Mouse (Mus musculus) forebrain, postnatal 0 days (tissue): ENCODE measurements around the gene Bod1l. TPM values are rescaled to one million over a fixed set of nuclear protein-coding genes. Genes with fewer than 3 reads are reported as not detected.
A peak's percentile ranks its signal among the peaks of the same experiment; 100 is the strongest.

ENCODE experiments used
- ATAC-seq: fragments of 200-750 bp; cut with Nextera tagmentation; 2 replicates; pipeline ENCODE4 v1.8.0; 2017; ENCODE audit warnings: mild to moderate bottlenecking, moderate library complexity
- DNase-seq: peaks from one replicate; pipeline ENCODE4 v3.0.0-alpha.2; 2015
- H3K27ac ChIP-seq: fragments of 300-500 bp; sonication (generic); 2 replicates; pipeline ENCODE4 v1.5.1; 2014; ENCODE audit warnings: low read depth, mild to moderate bottlenecking, antibody characterized with exemption, low read length, moderate library complexity, mixed read lengths
- H3K27me3 ChIP-seq: fragments of 300-500 bp; sonication (generic); 2 replicates; pipeline ENCODE4 v1.6.1; 2014; ENCODE audit warnings: mild to moderate bottlenecking, low read length, mixed read lengths; ENCODE audit not compliant: insufficient read depth
- H3K36me3 ChIP-seq: fragments of 300-500 bp; sonication (generic); 2 replicates; pipeline ENCODE4 v1.6.1; 2014; ENCODE audit warnings: mild to moderate bottlenecking, moderate library complexity; ENCODE audit not compliant: insufficient read depth
- H3K4me1 ChIP-seq: fragments of 300-500 bp; sonication (generic); 2 replicates; pipeline ENCODE4 v1.6.1; 2014; ENCODE audit warnings: antibody characterized with exemption; ENCODE audit not compliant: insufficient read depth
- H3K4me2 ChIP-seq: fragments of 300-500 bp; sonication (generic); 2 replicates; pipeline ENCODE4 v1.6.1; 2014; ENCODE audit warnings: low read depth, mild to moderate bottlenecking, moderate library complexity
- H3K4me3 ChIP-seq: fragments of 300-500 bp; sonication (generic); 2 replicates; pipeline ENCODE4 v1.5.1; 2014; ENCODE audit warnings: low read depth, low read length, mixed read lengths
- H3K9ac ChIP-seq: fragments of 300-500 bp; sonication (generic); 2 replicates; pipeline ENCODE4 v1.6.1; 2014; ENCODE audit warnings: mild to moderate bottlenecking
- H3K9me3 ChIP-seq: fragments of 300-500 bp; sonication (generic); 2 replicates; pipeline ENCODE4 v1.6.1; 2016; ENCODE audit warnings: low read length
- CTCF ChIP-seq: sonication (generic); IDR thresholded peaks from 2 replicates; pipeline ENCODE4 v1.5.1; 2016; ENCODE audit warnings: antibody characterized with exemption, control low read depth, low read depth
- WGBS: fragments of 180-500 bp; shearing (Covaris S2); extraction: QIAGEN DNeasy Blood & Tissue Kit; methylation state at CpG from one replicate; pipeline ENCODE4 v1.1.7; 2014; 5-methylcytosine and 5-hydroxymethylcytosine counted together
- polyA plus RNA-seq: library from polyadenylated mRNA; unstranded; fragments of >200 nt; fragmentation: Nextera tagmentation; extraction: Ambion mirVana; gene quantifications from 2 replicates; pipeline ENCODE4 v1.2.1, GENCODE M21; 2015
- total RNA-seq: library from RNA; depleted of rRNA; stranded (reverse); fragments of >200 nt; gene quantifications from 2 replicates; pipeline ENCODE4 v1.2.3, GENCODE M21; 2014

Bod1l gene
- total and polyA plus RNA-seq, 2 experiments from 2014 or later = 23.5 to 24.5 TPM

- no peak for TF ChIP-seq CTCF
- no peak overlapping the region for H3K9ac ChIP-seq
- WGBS = 91% methylated on average over 2 of the region's 2 CpGs
- H3K27me3 ChIP-seq = no peaks in the 10 kb centered on the region
- no peaks in the 10 kb centered on the region for H3K4me1 ChIP-seq
- H3K9me3 ChIP-seq = no peaks in the 10 kb centered on the region
- DNase-seq = no peak
- no peak overlapping the region for H3K4me3 ChIP-seq
- H3K27ac ChIP-seq = no peak overlapping the region
- no peak overlapping the region for H3K4me2 ChIP-seq
- peaks cover 48% of the 10 kb centered on the region for H3K36me3 ChIP-seq
- ATAC-seq = no peak
Measured at GRCm38 (mm10) chr5:41804643-41805042, 39.5 kb downstream of the Bod1l start.

GRCm38 (mm10) chr5:41801622-41802021, 42.5 kb downstream of the Bod1l start:
- Histone ChIP-seq H3K4me2 (no peak overlapping the region), H3K27me3 (no peaks in the 10 kb centered on the region), H3K36me3 (peaks cover 41% of the 10 kb centered on the region), H3K9ac (no peak overlapping the region), H3K9me3 (no peaks in the 10 kb centered on the region), H3K4me3 (no peak overlapping the region), H3K27ac (no peak overlapping the region), H3K4me1 (no peaks in the 10 kb centered on the region)
- TF ChIP-seq CTCF = no peak
- ATAC-seq (no peak), DNase-seq (no peak)
- 97% methylated on average over 2 of the region's 2 CpGs for WGBS

GRCm38 (mm10) chr5:41794434-41794833, 49.7 kb downstream of the Bod1l start:
- TF ChIP-seq CTCF = no peak
- no peaks in the 10 kb centered on the region for H3K27me3 ChIP-seq
- ATAC-seq (no peak; the same call in 1 of the 2 replicates), DNase-seq (peak; percentile 11)
- H3K4me1 ChIP-seq = no peaks in the 10 kb centered on the region
- H3K9ac ChIP-seq = no peak overlapping the region
- H3K4me3 ChIP-seq = no peak overlapping the region
- no peak overlapping the region for H3K4me2 ChIP-seq
- peaks cover 62% of the 10 kb centered on the region for H3K36me3 ChIP-seq
- no peaks in the 10 kb centered on the region for H3K9me3 ChIP-seq
- H3K27ac ChIP-seq = no peak overlapping the region

- Histone ChIP-seq H3K27ac (no peak overlapping the region), H3K4me1 (no peaks in the 10 kb centered on the region), H3K36me3 (peaks cover 72% of the 10 kb centered on the region), H3K27me3 (no peaks in the 10 kb centered on the region), H3K4me3 (no peak overlapping the region), H3K9ac (no peak overlapping the region), H3K4me2 (no peak overlapping the region), H3K9me3 (no peaks in the 10 kb centered on the region)
- no peak for TF ChIP-seq CTCF
- no peak for ATAC-seq
- no peak for DNase-seq
- WGBS = 97% methylated on average over 2 of the region's 2 CpGs
Measured at GRCm38 (mm10) chr5:41790517-41790916, 53.6 kb downstream of the Bod1l start.

GRCm38 (mm10) chr5:41788877-41789276, 55.2 kb downstream of the Bod1l start:
- H3K27me3 ChIP-seq = no peaks in the 10 kb centered on the region
- DNase-seq = no peak
- no peak overlapping the region for H3K27ac ChIP-seq
- no peak overlapping the region for H3K4me2 ChIP-seq
- no peaks in the 10 kb centered on the region for H3K4me1 ChIP-seq
- H3K9ac ChIP-seq = no peak overlapping the region
- H3K9me3 ChIP-seq = no peaks in the 10 kb centered on the region
- TF ChIP-seq CTCF = no peak
- peaks cover 61% of the 10 kb centered on the region for H3K36me3 ChIP-seq
- H3K4me3 ChIP-seq = no peak overlapping the region
- ATAC-seq = no peak
- 70% methylated on average over 6 of the region's 6 CpGs for WGBS

- H3K27me3 ChIP-seq = no peaks in the 10 kb centered on the region
- TF ChIP-seq CTCF = no peak
- no peak for ATAC-seq
- no peak overlapping the region for H3K4me2 ChIP-seq
- WGBS = 90% methylated on average over 5 of the region's 5 CpGs
- no peak for DNase-seq
- peaks cover 16% of the 10 kb centered on the region for H3K36me3 ChIP-seq
- H3K9me3 ChIP-seq = no peaks in the 10 kb centered on the region
- H3K9ac ChIP-seq = no peak overlapping the region
- no peak overlapping the region for H3K27ac ChIP-seq
- H3K4me3 ChIP-seq = no peak overlapping the region
- no peaks in the 10 kb centered on the region for H3K4me1 ChIP-seq
Measured at GRCm38 (mm10) chr5:41781890-41782289, 62.2 kb downstream of the Bod1l start.

GRCm38 (mm10) chr5:41780026-41780425, 64.1 kb downstream of the Bod1l start:
- Histone ChIP-seq H3K27ac (no peak overlapping the region), H3K27me3 (no peaks in the 10 kb centered on the region), H3K9me3 (no peaks in the 10 kb centered on the region), H3K36me3 (no peaks in the 10 kb centered on the region), H3K4me1 (no peaks in the 10 kb centered on the region), H3K4me2 (no peak overlapping the region), H3K9ac (no peak overlapping the region), H3K4me3 (no peak overlapping the region)
- ATAC-seq (no peak), DNase-seq (no peak)
- WGBS = 83% methylated on average over 3 of the region's 3 CpGs
- TF ChIP-seq CTCF = no peak

GRCm38 (mm10) chr5:41775728-41776127, 68.4 kb downstream of the Bod1l start:
- DNase-seq (no peak), ATAC-seq (no peak)
- TF ChIP-seq CTCF = no peak
- H3K9me3 ChIP-seq = no peaks in the 10 kb centered on the region
- H3K9ac ChIP-seq = no peak overlapping the region
- no peak overlapping the region for H3K27ac ChIP-seq
- H3K4me1 ChIP-seq = no peaks in the 10 kb centered on the region
- no peak overlapping the region for H3K4me2 ChIP-seq
- WGBS = 74% methylated on average over 6 of the region's 6 CpGs
- H3K36me3 ChIP-seq = no peaks in the 10 kb centered on the region
- no peaks in the 10 kb centered on the region for H3K27me3 ChIP-seq
- H3K4me3 ChIP-seq = no peak overlapping the region
